Comparison of ENCODE assay signal across 26 mouse cellular contexts in the genomic region with DNA sequence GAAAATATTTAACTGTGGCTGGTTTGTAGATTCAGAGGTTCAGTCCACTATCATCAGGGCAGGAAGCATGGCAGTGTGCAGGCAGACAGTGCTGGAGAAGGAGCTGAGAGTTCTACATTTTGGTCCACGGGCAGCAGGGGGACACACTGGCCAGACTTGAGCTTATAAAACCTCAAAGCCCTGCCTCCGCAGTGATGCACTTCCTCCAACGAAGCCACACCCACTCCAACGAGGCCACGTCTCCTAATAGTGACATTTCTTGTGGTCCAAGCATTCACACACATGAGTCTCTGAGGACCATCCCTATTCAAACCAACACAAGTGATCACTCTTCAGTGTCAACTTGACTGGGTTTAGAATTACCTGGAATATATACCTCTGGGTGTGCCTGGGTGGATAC. TPM values are rescaled to one million over a fixed set of nuclear protein-coding genes. Genes with fewer than 3 reads are reported as not detected.
DNase-seq lines count a peak whose midpoint lies in the region; ATAC-seq and TF ChIP-seq lines count a peak whose summit lies in the region.
"Had no signal": no experiment of that assay in that cellular context is flagged by ENCODE, and none has a peak within 500 bp of the region (broad histone marks: within the 10 kb centered on the region; RNA-seq: fewer than 3 reads in every experiment).

No protein-coding gene starts in this region.

- H3K4me1 ChIP-seq in bone marrow, adult 2 months (ENCODE audit: control insufficient read depth, insufficient read depth, low read length), result peaks cover 4% of the 10 kb centered on the region; the same call in 1 of the 2 replicates
- H3K4me1 ChIP-seq in forebrain, embryonic 12.5 days, result no peaks in the 10 kb centered on the region
- no peaks in the 10 kb centered on the region for H3K4me1 ChIP-seq in kidney, embryonic 15.5 days
- H3K4me1 ChIP-seq in forebrain, embryonic 15.5 days, result no peaks in the 10 kb centered on the region
- H3K4me1 ChIP-seq: hindbrain, embryonic 13.5 days; midbrain, embryonic 13.5 days; neural tube, embryonic 13.5 days; stomach, embryonic 15.5 days had no signal

- H3K9me3 ChIP-seq in forebrain, embryonic 12.5 days, result no peaks in the 10 kb centered on the region
- no peaks in the 10 kb centered on the region for H3K9me3 ChIP-seq in kidney, embryonic 15.5 days (replicated peaks)
- H3K9me3 ChIP-seq in forebrain, embryonic 15.5 days, result no peaks in the 10 kb centered on the region
- H3K9me3 ChIP-seq: G1E; heart, embryonic 12.5 days; hindbrain, embryonic 13.5 days; midbrain, embryonic 13.5 days; neural tube, embryonic 13.5 days; stomach, embryonic 15.5 days had no signal

- H3K4me2 ChIP-seq in forebrain, embryonic 12.5 days, result no peak overlapping the region
- H3K4me2 ChIP-seq in kidney, embryonic 15.5 days, result no peak overlapping the region
- no peak overlapping the region for H3K4me2 ChIP-seq in forebrain, embryonic 15.5 days (replicated peaks)
- H3K4me2 ChIP-seq: heart, embryonic 12.5 days; hindbrain, embryonic 13.5 days; lung, embryonic 14.5 days; midbrain, embryonic 13.5 days; neural tube, embryonic 13.5 days; stomach, embryonic 15.5 days had no signal

- peak; percentile 73 for ATAC-seq in neutrophil, adult 5-6 weeks (ENCODE audit: extremely low read depth, insufficient number of reproducible peaks, low FRiP score, poor library complexity, severe bottlenecking)
- ATAC-seq in forebrain, embryonic 12.5 days (ENCODE audit: low FRiP score), result no peak
- no peak for ATAC-seq in kidney, embryonic 15.5 days (replicated peaks; ENCODE audit: low FRiP score)
- no peak for ATAC-seq in forebrain, embryonic 15.5 days (replicated peaks)
- ATAC-seq: forebrain, embryonic 16.5 days; midbrain, embryonic 13.5 days had no signal

- no peak for TF ChIP-seq POLR2A in bone marrow, adult 2 months (IDR thresholded peaks at IDR 0.05; ENCODE audit: borderline replicate concordance, control insufficient read depth, low read depth, low read length)

- no peak overlapping the region for H3K4me3 ChIP-seq in bone marrow, adult 2 months (replicated peaks; ENCODE audit: control insufficient read depth, low read depth, low read length)
- no peak overlapping the region for H3K4me3 ChIP-seq in macrophage (ENCODE audit: inconsistent target)
- H3K4me3 ChIP-seq in forebrain, embryonic 12.5 days (replicated peaks), result no peak overlapping the region
- H3K4me3 ChIP-seq in kidney, embryonic 15.5 days (replicated peaks), result no peak overlapping the region
- no peak overlapping the region for H3K4me3 ChIP-seq in forebrain, embryonic 15.5 days
- H3K4me3 ChIP-seq: heart, embryonic 12.5 days; hindbrain, embryonic 13.5 days; midbrain, embryonic 13.5 days; neural tube, embryonic 13.5 days; stomach, embryonic 15.5 days had no signal

- no peak overlapping the region for H3K27ac ChIP-seq in bone marrow, adult 2 months (ENCODE audit: control insufficient read depth, insufficient read depth, low read depth, low read length, poor library complexity)
- H3K27ac ChIP-seq in macrophage, result peak overlapping the region; percentile 89
- H3K27ac ChIP-seq in forebrain, embryonic 12.5 days, result no peak overlapping the region
- no peak overlapping the region for H3K27ac ChIP-seq in kidney, embryonic 15.5 days
- no peak overlapping the region for H3K27ac ChIP-seq in forebrain, embryonic 15.5 days (replicated peaks)
- H3K27ac ChIP-seq: hindbrain, embryonic 13.5 days; liver, embryonic 14.5 days; midbrain, embryonic 13.5 days; neural tube, embryonic 13.5 days; stomach, embryonic 15.5 days had no signal

- H3K9ac ChIP-seq in forebrain, embryonic 12.5 days, result no peak overlapping the region
- no peak overlapping the region for H3K9ac ChIP-seq in kidney, embryonic 15.5 days
- no peak overlapping the region for H3K9ac ChIP-seq in forebrain, embryonic 15.5 days (replicated peaks)
- H3K9ac ChIP-seq: heart, embryonic 12.5 days; hindbrain, embryonic 13.5 days; liver, embryonic 14.5 days; lung, embryonic 14.5 days; midbrain, embryonic 13.5 days; neural tube, embryonic 13.5 days; stomach, embryonic 15.5 days had no signal

- no peaks in the 10 kb centered on the region for H3K36me3 ChIP-seq in macrophage (ENCODE audit: inconsistent target)
- H3K36me3 ChIP-seq in forebrain, embryonic 12.5 days (replicated peaks), result no peaks in the 10 kb centered on the region
- H3K36me3 ChIP-seq in kidney, embryonic 15.5 days, result no peaks in the 10 kb centered on the region
- H3K36me3 ChIP-seq in forebrain, embryonic 15.5 days, result no peaks in the 10 kb centered on the region
- H3K36me3 ChIP-seq: G1E; heart, embryonic 12.5 days; hindbrain, embryonic 13.5 days; midbrain, embryonic 13.5 days; neural tube, embryonic 13.5 days; stomach, embryonic 15.5 days had no signal

- no peaks in the 10 kb centered on the region for H3K79me2 ChIP-seq in macrophage (ENCODE audit: inconsistent target)

- H3K27me3 ChIP-seq in forebrain, embryonic 12.5 days, result no peaks in the 10 kb centered on the region
- H3K27me3 ChIP-seq in kidney, embryonic 15.5 days, result no peaks in the 10 kb centered on the region
- no peaks in the 10 kb centered on the region for H3K27me3 ChIP-seq in forebrain, embryonic 15.5 days
- H3K27me3 ChIP-seq: heart, embryonic 12.5 days; hindbrain, embryonic 13.5 days; midbrain, embryonic 13.5 days; neural tube, embryonic 13.5 days; stomach, embryonic 15.5 days had no signal

- DNase-seq in CD4-positive helper T cell, adult 2 months (ENCODE audit: low read depth, low spot score), result peak; percentile 8
- DNase-seq: adrenal gland, postnatal 10 days; cerebellum, adult 8-10 months; cerebellum, postnatal 36 days; gastrocnemius, postnatal 14 days; heart, adult 18-20 months; heart, postnatal 14 days; kidney, adult 8-10 months; kidney, postnatal 14 days; lung, embryonic 14.5 days; thymus, adult 18-20 months; thymus, postnatal 4 days had no signal

- 21% methylated on average over 5 of the region's 5 CpGs for WGBS in bone marrow, adult 2 months
- 32% methylated on average over 5 of the region's 5 CpGs for WGBS in macrophage (ENCODE audit: missing documents)
- 74% methylated on average over 5 of the region's 5 CpGs for WGBS in forebrain, embryonic 12.5 days
- 71% methylated on average over 5 of the region's 5 CpGs for WGBS in kidney, embryonic 15.5 days
- WGBS in forebrain, embryonic 15.5 days, result 76% methylated on average over 5 of the region's 5 CpGs

- TF ChIP-seq CTCF in bone marrow, adult 2 months (IDR thresholded peaks at IDR 0.05; ENCODE audit: control insufficient read depth, insufficient read depth, low read length), result 0 out of 2 replicates have a peak, but pooled peaks have one; percentile 10

RNA-seq across cellular contexts. Expression of gene Cep83, which starts 49.2 kb away (rescaled TPM):
- 15.5 and 15.9 TPM in 2 replicates for polyA plus RNA-seq in bone marrow, adult 2 months (2011; ENCODE audit: insufficient read depth, insufficient read length, low replicate concordance, missing spikeins)
- total RNA-seq in macrophage (2018; cell fraction: chromatin; rRNA removed), result 10 to 100 TPM; 26.3 to 87.2 (median 43.4) TPM
- total RNA-seq in macrophage (2018; cell fraction: cytosol; rRNA removed), result 10 to 100 TPM; 10.5 to 18.1 (median 13.8) TPM
- 10 to 100 TPM; 23.9 to 68.3 (median 36.6) TPM for total RNA-seq in macrophage (2018; cell fraction: nucleus; rRNA removed)
- polyA plus RNA-seq in macrophage (2018), result 10.4 to 20.7 TPM (median 20.2 TPM) in 3 replicates
- total RNA-seq in neutrophil, adult 5-6 weeks (2017), result 49.7 and 56.2 TPM in 2 replicates
- 26.4 and 27.9 TPM in 2 replicates for polyA plus RNA-seq in forebrain, embryonic 12.5 days (2016; fragmentation: Nextera tagmentation; extraction: Ambion mirVana)
- polyA plus RNA-seq in kidney, embryonic 15.5 days (2015; fragmentation: Nextera tagmentation; extraction: Ambion mirVana), result 15.5 and 18.5 TPM in 2 replicates
- 21.9 and 22.0 TPM in 2 replicates for polyA plus RNA-seq in forebrain, embryonic 15.5 days (2015; fragmentation: Nextera tagmentation; extraction: Ambion mirVana)
